Mouse (Mus musculus): ENCODE results near the gene Rabgap1.
A peak's percentile ranks its signal among the peaks of the same experiment; 100 is the strongest.

Rabgap1 gene

GRCm38 (mm10) chr2:37516030-37516710, 73.1 kb downstream of the Rabgap1 start, which contains the start of gene Gpr21:
Gene Gpr21 (plus strand): TSS chr2:37516332.
- ATAC-seq (ENCODE audit: low TSS enrichment): peak; percentile 21; the same call in 1 of the 2 replicates

DNA sequence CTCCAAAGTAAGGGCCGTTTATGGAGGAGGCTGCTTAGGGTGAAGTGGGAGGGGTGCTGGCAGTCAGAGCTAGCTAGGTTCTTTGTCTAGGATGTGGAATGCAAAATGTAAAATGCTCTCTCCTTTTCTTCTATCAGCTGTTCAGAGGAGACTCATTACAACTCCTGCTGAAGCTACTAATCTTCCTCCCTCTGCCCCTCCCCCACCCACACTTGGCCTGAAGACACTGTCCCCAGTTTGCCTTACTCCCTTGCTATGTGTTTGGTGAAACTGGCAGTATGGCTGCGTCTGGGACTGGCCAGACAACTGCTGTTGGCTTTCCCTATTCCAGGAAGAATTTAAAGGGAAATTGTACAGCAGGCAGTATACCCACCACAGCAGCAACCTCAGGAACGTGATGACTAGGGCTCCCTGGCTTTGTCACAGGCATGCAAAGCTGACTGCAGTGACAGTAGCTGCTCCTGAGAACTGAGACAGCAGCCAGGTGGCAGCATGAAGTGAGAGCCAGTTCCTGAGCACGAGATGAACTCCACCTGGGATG, 73.9 kb downstream of the Rabgap1 start:
- ATAC-seq (ENCODE audit: low TSS enrichment): peak; percentile 49

GRCm38 (mm10) chr2:37518561-37519285, 75.6 kb downstream of the Rabgap1 start:
- no peak for ATAC-seq (ENCODE audit: low TSS enrichment)

DNA sequence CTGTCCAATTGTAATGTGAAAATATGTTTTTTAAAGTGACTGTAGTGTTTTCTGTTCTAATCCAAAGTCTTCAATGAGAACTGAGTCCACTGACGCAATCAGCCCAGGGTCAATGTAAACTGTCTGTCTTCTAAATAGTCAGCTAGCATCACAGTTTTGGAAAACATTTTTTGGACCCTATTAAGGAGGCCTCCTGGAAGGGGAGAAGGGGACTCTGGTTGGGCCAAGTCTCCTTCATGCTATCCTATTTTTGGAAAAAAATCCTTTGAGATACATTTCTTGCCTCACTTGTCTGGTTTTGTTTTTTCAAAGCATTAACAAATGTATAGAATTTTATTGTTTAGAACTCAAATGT, 76.2 kb downstream of the Rabgap1 start:
- ATAC-seq (ENCODE audit: low TSS enrichment): no peak

- no peak for ATAC-seq (ENCODE audit: low TSS enrichment)
These were observed 84.5 kb downstream of the Rabgap1 start for GRCm38 (mm10) chr2:37527587-37527986.

- no peak for ATAC-seq (ENCODE audit: low TSS enrichment)
These were observed 86.3 kb downstream of the Rabgap1 start for GRCm38 (mm10) chr2:37529397-37529796.

GRCm38 (mm10) chr2:37530766-37531165, 87.7 kb downstream of the Rabgap1 start:
- ATAC-seq (ENCODE audit: low TSS enrichment): no peak

DNA sequence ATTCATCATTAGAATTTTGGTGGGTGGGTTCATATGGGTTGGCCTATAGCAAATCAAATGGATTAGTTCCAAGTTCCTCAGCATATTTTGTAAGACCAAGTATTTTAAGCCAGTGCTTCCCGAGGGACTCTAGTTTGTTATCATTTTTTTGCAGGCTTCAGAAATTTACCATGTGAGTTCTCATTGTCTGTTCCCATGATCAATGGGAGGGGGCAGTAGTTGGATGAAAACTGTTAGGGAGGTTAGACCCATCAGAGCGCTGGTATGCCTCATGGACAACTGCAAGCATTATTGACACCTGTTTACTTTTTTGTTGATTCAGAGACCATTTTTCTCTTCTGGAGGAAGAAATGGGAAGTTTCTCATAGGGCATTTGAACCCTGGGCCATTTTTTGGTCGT, 88.6 kb downstream of the Rabgap1 start:
- ATAC-seq (ENCODE audit: low TSS enrichment): no peak

GRCm38 (mm10) chr2:37549346-37550012, 106.4 kb downstream of the Rabgap1 start:
- ATAC-seq (ENCODE audit: low TSS enrichment): no peak

DNA sequence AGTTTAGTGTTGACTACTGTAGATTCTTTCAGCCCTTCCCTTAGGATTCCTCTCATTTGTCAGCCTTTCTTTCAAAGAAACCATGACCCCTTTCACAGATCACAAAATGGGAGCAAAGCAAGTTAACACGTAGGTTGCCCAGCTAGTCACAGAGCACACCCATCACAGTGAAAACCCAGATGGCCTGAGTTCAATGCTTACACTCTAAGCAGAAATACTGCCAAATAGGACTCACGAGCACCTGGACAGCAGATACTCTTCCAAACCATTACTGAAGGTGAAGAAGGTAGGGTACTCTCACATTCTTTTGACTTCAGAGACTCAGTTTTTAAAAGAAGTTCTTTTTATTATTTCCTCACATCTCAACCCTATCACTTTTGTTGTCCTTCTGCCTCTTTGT, 113.3 kb downstream of the Rabgap1 start:
- no peak for ATAC-seq (ENCODE audit: low TSS enrichment)

GRCm38 (mm10) chr2:37565579-37565978, 122.5 kb downstream of the Rabgap1 start:
- no peak for ATAC-seq (ENCODE audit: low TSS enrichment)

- no peak for ATAC-seq (ENCODE audit: low TSS enrichment)
These were observed 123.0 kb downstream of the Rabgap1 start for GRCm38 (mm10) chr2:37566035-37566434.

- ATAC-seq (ENCODE audit: low TSS enrichment): no peak
These were observed 126.8 kb downstream of the Rabgap1 start for GRCm38 (mm10) chr2:37569888-37570287.

DNA sequence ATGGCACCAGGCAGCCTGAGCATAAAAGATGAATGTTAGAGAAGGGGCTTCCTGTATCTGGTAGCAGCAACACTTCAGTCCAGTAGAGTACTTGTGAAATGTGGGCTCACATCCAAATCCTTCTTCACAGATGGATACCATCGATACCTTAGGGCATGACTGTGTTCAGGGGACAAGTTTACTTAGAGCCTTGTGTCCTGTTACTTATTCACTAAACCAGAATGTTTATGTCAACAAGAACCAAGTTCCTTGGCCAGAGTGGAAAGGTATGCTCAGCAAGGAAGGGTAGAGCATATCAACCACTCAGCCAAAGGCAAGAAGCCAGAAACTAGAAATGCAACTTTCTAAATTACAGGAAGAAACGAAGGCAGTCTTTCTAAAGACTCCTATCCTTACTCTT, 127.6 kb downstream of the Rabgap1 start:
- no peak for ATAC-seq (ENCODE audit: low TSS enrichment)

- ATAC-seq (ENCODE audit: low TSS enrichment): no peak
These were observed 129.1 kb downstream of the Rabgap1 start for GRCm38 (mm10) chr2:37572141-37572540.

DNA sequence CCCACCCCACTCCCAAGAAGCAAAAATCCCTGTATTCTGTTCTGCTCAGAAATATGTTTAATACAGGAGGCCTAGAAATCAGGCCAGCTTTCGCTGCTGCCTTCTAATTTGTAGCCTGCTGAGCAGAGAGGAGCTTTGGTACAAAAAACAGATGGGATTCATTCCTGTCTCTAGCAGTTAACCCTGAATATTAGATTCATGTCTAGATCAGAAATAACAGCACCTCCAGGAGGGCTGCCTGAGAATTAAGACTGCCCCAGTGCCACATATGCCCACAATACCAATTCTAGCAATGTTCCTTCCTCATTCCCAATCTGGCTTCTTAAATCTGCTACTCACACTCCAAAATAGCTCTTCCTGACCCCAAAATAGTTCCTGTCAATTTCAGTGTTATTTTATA, 133.6 kb downstream of the Rabgap1 start:
- ATAC-seq (ENCODE audit: low TSS enrichment): peak; percentile 29

- no peak for ATAC-seq (ENCODE audit: low TSS enrichment)
These were observed 135.1 kb downstream of the Rabgap1 start for GRCm38 (mm10) chr2:37578185-37578584.

DNA sequence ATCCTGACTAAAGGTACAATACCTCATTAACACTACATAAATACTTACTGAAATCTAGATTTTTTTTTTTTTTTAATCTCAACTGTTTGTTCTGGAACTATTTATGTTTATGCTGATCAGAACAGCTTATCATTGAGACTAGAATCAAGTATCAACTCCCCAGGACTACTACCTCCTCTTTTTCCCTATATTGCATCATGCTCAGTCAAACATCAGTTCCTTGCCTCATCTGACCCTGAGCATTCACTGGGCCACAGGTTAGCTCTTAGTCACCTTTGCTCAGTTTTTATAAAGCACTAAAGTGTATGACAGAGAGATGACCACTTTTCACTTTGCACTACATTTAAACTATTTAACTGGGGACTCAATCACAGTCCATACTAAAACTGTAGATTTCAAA, 144.8 kb downstream of the Rabgap1 start:
- no peak for ATAC-seq (ENCODE audit: low TSS enrichment)
